Comparison of ENCODE assay signal across 17 mouse cellular contexts in genomic region chr14:61559856-61560255, GRCm38 (mm10). TPM values are rescaled to one million over a fixed set of nuclear protein-coding genes. Genes with fewer than 3 reads are reported as not detected.
DNase-seq lines count a peak whose midpoint lies in the region; ATAC-seq and TF ChIP-seq lines count a peak whose summit lies in the region.
"Had no signal": no experiment of that assay in that cellular context is flagged by ENCODE, and none has a peak within 500 bp of the region (broad histone marks: within the 10 kb centered on the region; RNA-seq: fewer than 3 reads in every experiment).

No protein-coding gene starts in this region.

- H3K9ac ChIP-seq in kidney, embryonic 15.5 days, result no peak overlapping the region
- H3K9ac ChIP-seq in liver, postnatal 0 days (replicated peaks), result no peak overlapping the region
- no peak overlapping the region for H3K9ac ChIP-seq in liver, embryonic 11.5 days (ENCODE audit: low read depth, low read length)
- H3K9ac ChIP-seq: heart, embryonic 13.5 days; hindbrain, embryonic 15.5 days; limb, embryonic 15.5 days had no signal

- no peak overlapping the region for H3K4me2 ChIP-seq in kidney, embryonic 15.5 days
- H3K4me2 ChIP-seq in liver, postnatal 0 days (ENCODE audit: low read depth, low read length), result no peak overlapping the region
- H3K4me2 ChIP-seq in liver, embryonic 11.5 days, result no peak overlapping the region
- H3K4me2 ChIP-seq: heart, embryonic 13.5 days; hindbrain, embryonic 15.5 days; limb, embryonic 15.5 days had no signal

- TF ChIP-seq CTCF in liver, postnatal 0 days (IDR thresholded peaks at IDR 0.05; ENCODE audit: low read depth), result no peak

- H3K27ac ChIP-seq in kidney, embryonic 15.5 days, result no peak overlapping the region
- H3K27ac ChIP-seq in liver, postnatal 0 days (ENCODE audit: low read depth), result no peak overlapping the region
- H3K27ac ChIP-seq in liver, embryonic 11.5 days (ENCODE audit: low read depth, low read length), result no peak overlapping the region
- H3K27ac ChIP-seq: heart, embryonic 13.5 days; hindbrain, embryonic 15.5 days; limb, embryonic 15.5 days had no signal

- no peak overlapping the region for H3K4me3 ChIP-seq in kidney, embryonic 15.5 days (replicated peaks)
- no peak overlapping the region for H3K4me3 ChIP-seq in liver, postnatal 0 days (ENCODE audit: low read depth, low read length)
- no peak overlapping the region for H3K4me3 ChIP-seq in liver, embryonic 11.5 days (ENCODE audit: low read depth, low read length)
- H3K4me3 ChIP-seq: heart, embryonic 13.5 days; hindbrain, embryonic 15.5 days; limb, embryonic 15.5 days had no signal

- no peak for TF ChIP-seq EP300 in liver, postnatal 0 days (IDR thresholded peaks at IDR 0.05; ENCODE audit: low read depth)

- peaks cover 11% of the 10 kb centered on the region; the same call in 1 of the 2 replicates for H3K4me1 ChIP-seq in kidney, embryonic 15.5 days
- peaks cover 6% of the 10 kb centered on the region for H3K4me1 ChIP-seq in liver, postnatal 0 days (ENCODE audit: insufficient read depth)
- no peaks in the 10 kb centered on the region for H3K4me1 ChIP-seq in liver, embryonic 11.5 days (replicated peaks; ENCODE audit: control insufficient read depth, insufficient read depth, low read length)

- peaks cover 4% of the 10 kb centered on the region; the same call in 1 of the 2 replicates for H3K9me3 ChIP-seq in kidney, embryonic 15.5 days (replicated peaks)
- 0 out of 2 replicates have a peak, but pooled peaks cover 4% of the 10 kb centered on the region for H3K9me3 ChIP-seq in liver, postnatal 0 days (ENCODE audit: low read length)
- H3K9me3 ChIP-seq in liver, embryonic 11.5 days (ENCODE audit: control insufficient read depth, low read length), result no peaks in the 10 kb centered on the region
- H3K9me3 ChIP-seq: hindbrain, embryonic 15.5 days; limb, embryonic 15.5 days had no signal

- DNase-seq in kidney, adult 11 months, result peak; percentile 42
- DNase-seq in liver, postnatal 0 days, result peak; percentile 36
- no peak for DNase-seq in liver, embryonic 11.5 days (ENCODE audit: low spot score)
- DNase-seq in adipocyte (ENCODE audit: low spot score), result peak; percentile 35
- peak; percentile 22 for DNase-seq in lung, postnatal 10 days
- DNase-seq in spleen, postnatal 10 days (ENCODE audit: low spot score in 2 of 2), result no peak
- DNase-seq: cerebellum, adult 18-20 months; cerebellum, postnatal 25 days; embryo, embryonic 11 days; heart, adult 18-20 months; retina, postnatal 1 day; thymus, postnatal 14 days had no signal

- WGBS in kidney, embryonic 15.5 days, result 78% methylated on average over 3 of the region's 3 CpGs
- 66% methylated on average over 3 of the region's 3 CpGs for WGBS in liver, postnatal 0 days (ENCODE audit: insufficient replicate concordance)
- WGBS in liver, embryonic 11.5 days, result 67% methylated on average over 3 of the region's 3 CpGs

- no peak for ATAC-seq in kidney, embryonic 15.5 days (replicated peaks; ENCODE audit: low FRiP score)
- ATAC-seq in liver, postnatal 0 days, result no peak
- ATAC-seq in liver, embryonic 11.5 days (replicated peaks; ENCODE audit: low FRiP score), result no peak
- ATAC-seq: intestine, embryonic 16.5 days had no signal

- H3K36me3 ChIP-seq in kidney, embryonic 15.5 days, result no peaks in the 10 kb centered on the region
- H3K36me3 ChIP-seq in liver, postnatal 0 days (replicated peaks; ENCODE audit: insufficient read depth, low read length), result no peaks in the 10 kb centered on the region
- H3K36me3 ChIP-seq in liver, embryonic 11.5 days (ENCODE audit: control insufficient read depth, insufficient read depth, low read length), result no peaks in the 10 kb centered on the region
- H3K36me3 ChIP-seq: heart, embryonic 13.5 days; hindbrain, embryonic 15.5 days; limb, embryonic 15.5 days had no signal

- no peaks in the 10 kb centered on the region for H3K27me3 ChIP-seq in kidney, embryonic 15.5 days
- H3K27me3 ChIP-seq in liver, postnatal 0 days (ENCODE audit: insufficient read depth, low read length), result no peaks in the 10 kb centered on the region
- H3K27me3 ChIP-seq in liver, embryonic 11.5 days (replicated peaks; ENCODE audit: control insufficient read depth, insufficient read depth, low read length), result no peaks in the 10 kb centered on the region
- H3K27me3 ChIP-seq: heart, embryonic 13.5 days; hindbrain, embryonic 15.5 days; limb, embryonic 15.5 days had no signal

RNA-seq across cellular contexts. Expression of gene Spryd7, which starts 3.2 kb away (rescaled TPM):
- polyA plus RNA-seq in kidney, embryonic 15.5 days (2015; fragmentation: Nextera tagmentation; extraction: Ambion mirVana), result 20.8 and 24.4 TPM in 2 replicates
- 7.0 and 7.2 TPM in 2 replicates for polyA plus RNA-seq in liver, postnatal 0 days (2015; fragmentation: Nextera tagmentation; extraction: Ambion mirVana)
- polyA plus RNA-seq in liver, embryonic 11.5 days (2014; fragmentation: Nextera tagmentation; extraction: Ambion mirVana), result 24.0 and 24.5 TPM in 2 replicates

RNA-seq across cellular contexts. Expression of gene Trim13, which starts 38.2 kb away (rescaled TPM):
- 16.0 and 16.3 TPM in 2 replicates for polyA plus RNA-seq in kidney, embryonic 15.5 days (2015; fragmentation: Nextera tagmentation; extraction: Ambion mirVana)
- 3.6 and 4.3 TPM in 2 replicates for polyA plus RNA-seq in liver, postnatal 0 days (2015; fragmentation: Nextera tagmentation; extraction: Ambion mirVana)
- 12.8 and 14.2 TPM in 2 replicates for polyA plus RNA-seq in liver, embryonic 11.5 days (2014; fragmentation: Nextera tagmentation; extraction: Ambion mirVana)

RNA-seq across cellular contexts. Expression of gene Kcnrg, which starts 47.4 kb away (rescaled TPM):
- 0.57 and 0.72 TPM in 2 replicates for polyA plus RNA-seq in kidney, embryonic 15.5 days (2015; fragmentation: Nextera tagmentation; extraction: Ambion mirVana)
- polyA plus RNA-seq in liver, postnatal 0 days (2015; fragmentation: Nextera tagmentation; extraction: Ambion mirVana), result 0.08 and 0.09 TPM in 2 replicates
- polyA plus RNA-seq in liver, embryonic 11.5 days (2014; fragmentation: Nextera tagmentation; extraction: Ambion mirVana), result 0.55 and 0.61 TPM in 2 replicates

Comparison
In these comparisons a context has a peak if more than half of its experiments do, and no peak if none do; other contexts are left out.
1. DNase-seq: peak in kidney, adult 11 months (single experiment), liver, postnatal 0 days (single experiment), adipocyte (single experiment) and lung, postnatal 10 days (single experiment); none in liver, embryonic 11.5 days (single experiment) and spleen, postnatal 10 days (0 of 2).